Mouse (Mus musculus): Measurements from ENCODE around the gene Vdac1. TPM values are rescaled to one million over a fixed set of nuclear protein-coding genes. Genes with fewer than 3 reads are reported as not detected.

The Vdac1 gene
- polyA plus RNA-seq, 1 experiment = 341 TPM

GRCm38 (mm10) chr11:52405196-52405688, 44.6 kb downstream of the Vdac1 start:
- Histone ChIP-seq H3K27me3 (replicated peaks; ENCODE audit: control insufficient read depth, insufficient read depth, low read length) (no peaks in the 10 kb centered on the region), H3K4me1 (ENCODE audit: control insufficient read depth, insufficient read depth, low read length) (peaks cover 10% of the 10 kb centered on the region; the same call in 1 of the 2 replicates), H3K27ac (ENCODE audit: insufficient read depth, low read depth, low read length) (no peak overlapping the region), H3K4me3 (ENCODE audit: insufficient read depth, low read depth, low read length) (no peak overlapping the region), H3K36me3 (ENCODE audit: control insufficient read depth, insufficient read depth, low read length) (peaks cover 1% of the 10 kb centered on the region; the same call in 1 of the 2 replicates)
- DNase-seq = peak; percentile 48
- TF ChIP-seq POLR2A (IDR thresholded peaks at IDR 0.05; ENCODE audit: low read depth, low read length) = no peak
- TF ChIP-seq CTCF (conservative IDR thresholded peaks at IDR 0.05; ENCODE audit: insufficient read depth, insufficient read length, low read depth, low read length) = no peak
- 60% methylated on average over 9 of the region's 9 CpGs for whole genome bisulfite sequencing

- 75% methylated on average over 5 of the region's 5 CpGs for WGBS
- Histone ChIP-seq H3K4me1 (ENCODE audit: control insufficient read depth, insufficient read depth, low read length) (peaks cover 3% of the 10 kb centered on the region; the same call in 1 of the 2 replicates), H3K27me3 (replicated peaks; ENCODE audit: control insufficient read depth, insufficient read depth, low read length) (no peaks in the 10 kb centered on the region), H3K27ac (ENCODE audit: insufficient read depth, low read depth, low read length) (no peak overlapping the region), H3K4me3 (ENCODE audit: insufficient read depth, low read depth, low read length) (no peak overlapping the region), H3K36me3 (ENCODE audit: control insufficient read depth, insufficient read depth, low read length) (peaks cover 1% of the 10 kb centered on the region; the same call in 1 of the 2 replicates)
- TF ChIP-seq CTCF (conservative IDR thresholded peaks at IDR 0.05; ENCODE audit: insufficient read depth, insufficient read length, low read depth, low read length) (no peak), POLR2A (IDR thresholded peaks at IDR 0.05; ENCODE audit: low read depth, low read length) (no peak)
- DNase-seq = no peak
These were observed 48.7 kb downstream of the Vdac1 start for GRCm38 (mm10) chr11:52409316-52409715.

GRCm38 (mm10) chr11:52418358-52418757, 57.7 kb downstream of the Vdac1 start:
- no peaks in the 10 kb centered on the region for H3K36me3 ChIP-seq (ENCODE audit: control insufficient read depth, insufficient read depth, low read length)
- no peak overlapping the region for H3K4me3 ChIP-seq (ENCODE audit: insufficient read depth, low read depth, low read length)
- no peak overlapping the region for H3K27ac ChIP-seq (ENCODE audit: insufficient read depth, low read depth, low read length)
- no peak for DNase-seq
- H3K4me1 ChIP-seq (ENCODE audit: control insufficient read depth, insufficient read depth, low read length) = no peaks in the 10 kb centered on the region
- 82% methylated on average over 5 of the region's 5 CpGs for WGBS
- TF ChIP-seq POLR2A (IDR thresholded peaks at IDR 0.05; ENCODE audit: low read depth, low read length) = no peak
- no peak for TF ChIP-seq CTCF (conservative IDR thresholded peaks at IDR 0.05; ENCODE audit: insufficient read depth, insufficient read length, low read depth, low read length)
- H3K27me3 ChIP-seq (replicated peaks; ENCODE audit: control insufficient read depth, insufficient read depth, low read length) = no peaks in the 10 kb centered on the region

GRCm38 (mm10) chr11:52419246-52419645, 58.6 kb downstream of the Vdac1 start:
- Histone ChIP-seq H3K36me3 (ENCODE audit: control insufficient read depth, insufficient read depth, low read length) (no peaks in the 10 kb centered on the region), H3K27ac (ENCODE audit: insufficient read depth, low read depth, low read length) (no peak overlapping the region), H3K27me3 (replicated peaks; ENCODE audit: control insufficient read depth, insufficient read depth, low read length) (no peaks in the 10 kb centered on the region), H3K4me1 (ENCODE audit: control insufficient read depth, insufficient read depth, low read length) (no peaks in the 10 kb centered on the region), H3K4me3 (ENCODE audit: insufficient read depth, low read depth, low read length) (no peak overlapping the region)
- DNase-seq = peak; percentile 46
- WGBS = 58% methylated on average over 5 of the region's 5 CpGs
- no peak for TF ChIP-seq POLR2A (IDR thresholded peaks at IDR 0.05; ENCODE audit: low read depth, low read length)
- no peak for TF ChIP-seq CTCF (conservative IDR thresholded peaks at IDR 0.05; ENCODE audit: insufficient read depth, insufficient read length, low read depth, low read length)

- TF ChIP-seq CTCF (conservative IDR thresholded peaks at IDR 0.05; ENCODE audit: insufficient read depth, insufficient read length, low read depth, low read length) = no peak
- no peak for TF ChIP-seq POLR2A (IDR thresholded peaks at IDR 0.05; ENCODE audit: low read depth, low read length)
- Histone ChIP-seq H3K4me1 (ENCODE audit: control insufficient read depth, insufficient read depth, low read length) (no peaks in the 10 kb centered on the region), H3K27ac (ENCODE audit: insufficient read depth, low read depth, low read length) (no peak overlapping the region), H3K4me3 (ENCODE audit: insufficient read depth, low read depth, low read length) (no peak overlapping the region), H3K36me3 (ENCODE audit: control insufficient read depth, insufficient read depth, low read length) (no peaks in the 10 kb centered on the region), H3K27me3 (replicated peaks; ENCODE audit: control insufficient read depth, insufficient read depth, low read length) (no peaks in the 10 kb centered on the region)
- 42% methylated on average over 7 of the region's 7 CpGs for WGBS
- peak; percentile 70 for DNase-seq
These were observed 59.2 kb downstream of the Vdac1 start for GRCm38 (mm10) chr11:52419861-52420260.

- H3K27me3 ChIP-seq (replicated peaks; ENCODE audit: control insufficient read depth, insufficient read depth, low read length) = no peaks in the 10 kb centered on the region
- no peaks in the 10 kb centered on the region for H3K4me1 ChIP-seq (ENCODE audit: control insufficient read depth, insufficient read depth, low read length)
- TF ChIP-seq POLR2A (IDR thresholded peaks at IDR 0.05; ENCODE audit: low read depth, low read length) = no peak
- 36% methylated on average over 12 of the region's 12 CpGs for WGBS
- DNase-seq = peak; percentile 68
- H3K4me3 ChIP-seq (ENCODE audit: insufficient read depth, low read depth, low read length) = no peak overlapping the region
- no peak overlapping the region for H3K27ac ChIP-seq (ENCODE audit: insufficient read depth, low read depth, low read length)
- no peaks in the 10 kb centered on the region for H3K36me3 ChIP-seq (ENCODE audit: control insufficient read depth, insufficient read depth, low read length)
These were observed 59.8 kb downstream of the Vdac1 start for GRCm38 (mm10) chr11:52420296-52421052.

- Histone ChIP-seq H3K4me3 (ENCODE audit: insufficient read depth, low read depth, low read length) (no peak overlapping the region), H3K27me3 (replicated peaks; ENCODE audit: control insufficient read depth, insufficient read depth, low read length) (no peaks in the 10 kb centered on the region), H3K27ac (ENCODE audit: insufficient read depth, low read depth, low read length) (no peak overlapping the region), H3K4me1 (ENCODE audit: control insufficient read depth, insufficient read depth, low read length) (no peaks in the 10 kb centered on the region), H3K36me3 (ENCODE audit: control insufficient read depth, insufficient read depth, low read length) (no peaks in the 10 kb centered on the region)
- TF ChIP-seq CTCF (conservative IDR thresholded peaks at IDR 0.05; ENCODE audit: insufficient read depth, insufficient read length, low read depth, low read length) = no peak
- no peak for TF ChIP-seq POLR2A (IDR thresholded peaks at IDR 0.05; ENCODE audit: low read depth, low read length)
- DNase-seq = peak; percentile 75
- WGBS = 10% methylated on average over 12 of the region's 12 CpGs
These were observed 60.6 kb downstream of the Vdac1 start for GRCm38 (mm10) chr11:52421053-52421778.
